Mouse (Mus musculus) olfactory bulb, adult 2 months (tissue): Measurements from ENCODE around the gene Car10.

Source experiments
- CTCF ChIP-seq: fragments of 200-500 bp; IDR thresholded peaks from 2 replicates; pipeline ENCODE4 v1.5.1; 2012; ENCODE audit warnings: low read depth, mild to moderate bottlenecking, low read length, moderate library complexity; ENCODE audit not compliant: insufficient read depth
- POLR2A ChIP-seq: fragments of 200-500 bp; IDR thresholded peaks from 2 replicates; pipeline ENCODE4 v1.6.1; 2012; ENCODE audit warnings: mild to moderate bottlenecking, low read depth, low read length, moderate library complexity; ENCODE audit not compliant: insufficient read depth

DNA sequence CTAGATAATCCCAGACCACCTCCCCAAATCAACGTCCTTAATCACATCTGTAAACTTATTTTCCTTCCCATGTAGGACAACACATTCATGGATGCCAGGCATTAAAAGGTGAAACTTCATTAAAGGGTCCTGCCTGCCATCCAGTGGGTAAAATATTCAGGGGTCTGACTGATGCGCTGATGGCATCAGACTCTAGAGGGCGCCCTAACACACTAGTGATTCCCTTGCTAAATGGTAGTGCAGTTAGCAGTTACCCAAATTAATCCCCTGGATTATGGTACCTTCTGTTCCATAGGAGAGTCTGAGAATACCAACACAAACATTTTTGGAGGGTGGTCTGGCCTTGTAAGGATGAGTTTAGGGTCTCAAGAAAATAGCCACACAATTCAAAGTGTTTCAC, 453.1 kb downstream of the Car10 start:
- TF ChIP-seq CTCF (no peak), POLR2A (no peak)
